Mouse (Mus musculus) heart, adult 2 months (tissue): ENCODE data around the gene Cdc20b.

Experiments
- CTCF ChIP-seq: fragments of 200-600 bp; IDR thresholded peaks from 2 replicates; pipeline ENCODE4 v1.8.1; 2022; ENCODE audit warnings: antibody characterized with exemption, mild to moderate bottlenecking, moderate library complexity
- EP300 ChIP-seq: fragments of 200-500 bp; IDR thresholded peaks from 2 replicates; pipeline ENCODE4 v1.6.1; 2011; ENCODE audit warnings: low read depth, low read length, control low read depth; ENCODE audit not compliant: insufficient read depth
- POLR2A ChIP-seq: fragments of 200-500 bp; IDR thresholded peaks from 2 replicates; pipeline ENCODE4 v1.6.1; 2011; ENCODE audit warnings: mild to moderate bottlenecking, low read depth, low read length, control low read depth; ENCODE audit not compliant: insufficient read depth

DNA sequence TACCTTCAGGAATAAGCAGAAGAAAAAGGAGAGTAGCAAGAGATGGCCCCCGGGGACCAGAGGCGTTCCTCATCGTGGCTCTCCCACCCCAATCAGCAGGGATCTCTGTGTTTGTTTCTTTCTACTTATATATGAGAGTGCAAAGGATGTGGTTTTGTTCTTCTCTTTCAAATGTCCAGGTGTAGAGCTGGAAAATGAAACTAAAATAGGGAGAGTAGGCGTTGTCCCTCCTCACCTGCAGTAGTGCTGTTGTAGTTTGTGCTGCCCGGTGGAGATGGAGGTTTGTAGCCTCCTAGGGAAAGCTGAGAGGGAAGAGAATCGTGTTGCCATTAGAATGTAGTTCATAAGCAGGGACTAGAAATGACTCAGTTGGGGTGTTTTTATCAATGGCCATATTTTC is 66.0 kb downstream of the Cdc20b start, which contains the start of gene Gzma:
- no peak for TF ChIP-seq CTCF
- no peak for TF ChIP-seq EP300
- no peak for TF ChIP-seq POLR2A
